Mouse (Mus musculus): ENCODE results near the gene Pik3ip1. TPM values are rescaled to one million over a fixed set of nuclear protein-coding genes. Genes with fewer than 3 reads are reported as not detected.

The Pik3ip1 gene
- polyA plus RNA-seq (2014; fragmentation: Illumina TruSeq; extraction: RNeasy Lipid Tissue Mini Kit (QIAGEN cat#74804); ENCODE audit: low replicate concordance): 0.93 TPM

GRCm38 (mm10) chr11:3329891-3330451 is at the start of gene Pik3ip1:
Pik3ip1 (plus strand) TSS chr11:3330401.

GRCm38 (mm10) chr11:3288521-3289301 is 41.5 kb upstream of the Pik3ip1 start, which contains the start of gene Patz1:
Patz1 (plus strand) TSS chr11:3288874.

Other genes starting within 250 kb of the Pik3ip1 start
- 11.5 TPM for gene Sfi1, start 136.9 kb upstream of the Pik3ip1 start, polyA plus RNA-seq (2014; fragmentation: Illumina TruSeq; extraction: RNeasy Lipid Tissue Mini Kit (QIAGEN cat#74804); ENCODE audit: low replicate concordance)
- gene Eif4enif1, start 128.0 kb upstream of the Pik3ip1 start, polyA plus RNA-seq (2014; fragmentation: Illumina TruSeq; extraction: RNeasy Lipid Tissue Mini Kit (QIAGEN cat#74804); ENCODE audit: low replicate concordance): 70.0 TPM
- 116 TPM for gene Drg1, start 64.0 kb upstream of the Pik3ip1 start, polyA plus RNA-seq (2014; fragmentation: Illumina TruSeq; extraction: RNeasy Lipid Tissue Mini Kit (QIAGEN cat#74804); ENCODE audit: low replicate concordance)
- gene Patz1, start 41.5 kb upstream of the Pik3ip1 start, polyA plus RNA-seq (2014; fragmentation: Illumina TruSeq; extraction: RNeasy Lipid Tissue Mini Kit (QIAGEN cat#74804); ENCODE audit: low replicate concordance): 5.2 TPM
- 17.3 TPM for gene Limk2, start 78.8 kb downstream of the Pik3ip1 start, polyA plus RNA-seq (2014; fragmentation: Illumina TruSeq; extraction: RNeasy Lipid Tissue Mini Kit (QIAGEN cat#74804); ENCODE audit: low replicate concordance)
- 24.3 TPM for gene Rnf185, start 122.0 kb downstream of the Pik3ip1 start, polyA plus RNA-seq (2014; fragmentation: Illumina TruSeq; extraction: RNeasy Lipid Tissue Mini Kit (QIAGEN cat#74804); ENCODE audit: low replicate concordance)
- gene Pla2g3, start 157.9 kb downstream of the Pik3ip1 start, polyA plus RNA-seq (2014; fragmentation: Illumina TruSeq; extraction: RNeasy Lipid Tissue Mini Kit (QIAGEN cat#74804); ENCODE audit: low replicate concordance): not detected
- 0.78 TPM for gene Inpp5j, start 174.4 kb downstream of the Pik3ip1 start, polyA plus RNA-seq (2014; fragmentation: Illumina TruSeq; extraction: RNeasy Lipid Tissue Mini Kit (QIAGEN cat#74804); ENCODE audit: low replicate concordance)
- 1.5 TPM for gene Selenom, start 184.3 kb downstream of the Pik3ip1 start, polyA plus RNA-seq (2014; fragmentation: Illumina TruSeq; extraction: RNeasy Lipid Tissue Mini Kit (QIAGEN cat#74804); ENCODE audit: low replicate concordance)
- gene Smtn, start 210.2 kb downstream of the Pik3ip1 start, polyA plus RNA-seq (2014; fragmentation: Illumina TruSeq; extraction: RNeasy Lipid Tissue Mini Kit (QIAGEN cat#74804); ENCODE audit: low replicate concordance): not detected

Data from small intestine, adult 10 weeks (tissue).